Mouse (Mus musculus) liver, adult 2 months (tissue): Measurements from ENCODE around the gene Strap. TPM values are rescaled to one million over a fixed set of nuclear protein-coding genes. Genes with fewer than 3 reads are reported as not detected.
A peak's percentile ranks its signal among the peaks of the same experiment; 100 is the strongest.

Experiments used
- DNase-seq: peaks from one replicate; pipeline ENCODE4 v3.0.0-alpha.2; 2011; ENCODE audit warnings: low read depth, low spot score; ENCODE audit errors: extremely low read depth
- H3K27ac ChIP-seq: fragments of 200-500 bp; replicated peaks from 2 replicates; pipeline ENCODE4 v1.5.1; 2012; ENCODE audit warnings: low read depth, mild to moderate bottlenecking, control low read depth, inconsistent platforms, low read length; ENCODE audit not compliant: insufficient read depth
- H3K27me3 ChIP-seq: fragments of 200-500 bp; 2 replicates; pipeline ENCODE4 v1.6.1; 2012; ENCODE audit warnings: mild to moderate bottlenecking, moderate library complexity, low read length, inconsistent platforms; ENCODE audit not compliant: control insufficient read depth, insufficient read depth
- H3K36me3 ChIP-seq: fragments of 200-500 bp; 2 replicates; pipeline ENCODE4 v1.6.1; 2012; ENCODE audit warnings: low read length, inconsistent platforms; ENCODE audit not compliant: control insufficient read depth, insufficient read depth
- H3K4me1 ChIP-seq: fragments of 200-500 bp; 2 replicates; pipeline ENCODE4 v1.6.1; 2011; ENCODE audit warnings: low read length; ENCODE audit not compliant: control insufficient read depth, insufficient read depth
- H3K4me3 ChIP-seq: fragments of 200-500 bp; 2 replicates; pipeline ENCODE4 v1.5.1; 2011; ENCODE audit warnings: low read depth, mild to moderate bottlenecking, control low read depth, low read length, moderate library complexity; ENCODE audit not compliant: insufficient read depth
- H3K79me2 ChIP-seq: fragments of 200-500 bp; 2 replicates; pipeline ENCODE4 v1.6.1; 2012; ENCODE audit warnings: inconsistent platforms, mild to moderate bottlenecking, low read length, moderate library complexity; ENCODE audit not compliant: control insufficient read depth, insufficient read depth
- H3K9ac ChIP-seq: fragments of 200-500 bp; 2 replicates; pipeline ENCODE4 v1.6.1; 2012; ENCODE audit warnings: low read depth, mild to moderate bottlenecking, control low read depth, inconsistent platforms, low read length
- CTCF ChIP-seq: fragments of 200-500 bp; IDR thresholded peaks from 2 replicates; pipeline ENCODE4 v1.5.1; 2011; ENCODE audit warnings: low read depth, low read length, control low read depth
- POLR2A ChIP-seq: fragments of 200-500 bp; IDR thresholded peaks from 2 replicates; pipeline ENCODE4 v1.6.1; 2011; ENCODE audit warnings: low read length, control low read depth; ENCODE audit not compliant: insufficient read depth; ENCODE audit errors: extremely low read depth
- WGBS: fragments of 180-500 bp; shearing (Covaris S2); methylation state at CpG from one replicate; pipeline ENCODE4 v1.1.7; 2018; 5-methylcytosine and 5-hydroxymethylcytosine counted together
- polyA plus RNA-seq: library from polyadenylated mRNA; depleted of rRNA; stranded (reverse); fragments of >200 nt; gene quantifications from 2 replicates; pipeline ENCODE4 v1.2.3, GENCODE M21; 2012
- total RNA-seq: library from RNA; depleted of rRNA; stranded (reverse); fragments of >200 nt; gene quantifications from 2 replicates; pipeline ENCODE4 v1.2.3, GENCODE M21; 2014

Strap gene
- total and polyA plus RNA-seq, 2 experiments = 26.8 to 47.1 TPM

DNA sequence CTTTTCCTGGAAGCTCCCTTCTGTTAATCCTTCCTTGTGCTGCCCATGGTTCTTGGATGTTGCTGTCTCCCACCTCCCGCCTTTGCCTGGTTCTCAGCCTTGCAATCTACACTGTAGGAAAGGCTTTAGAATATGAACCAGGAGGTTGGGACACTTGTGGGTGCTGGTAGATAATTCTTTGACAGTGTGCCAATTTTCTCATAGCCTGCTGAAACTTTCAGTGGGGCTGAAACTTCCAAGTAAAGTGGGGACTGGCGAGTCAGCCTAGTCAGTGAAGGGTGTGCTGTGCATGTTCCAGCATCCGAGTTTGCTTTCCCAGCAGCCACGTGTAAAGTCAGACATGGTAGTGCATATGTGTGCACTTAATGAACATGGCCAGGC lies 17.4 kb downstream of the Strap start:
- DNase-seq = no peak
- Histone ChIP-seq H3K27ac (peak overlapping the region; percentile 83), H3K9ac (peak overlapping the region; percentile 38; the same call in 1 of the 2 replicates), H3K36me3 (peaks cover 21% of the 10 kb centered on the region), H3K79me2 (peaks cover 4% of the 10 kb centered on the region; the same call in 1 of the 2 replicates), H3K4me1 (peaks cover 13% of the 10 kb centered on the region), H3K4me3 (no peak overlapping the region), H3K27me3 (no peaks in the 10 kb centered on the region)
- TF ChIP-seq POLR2A (no peak), CTCF (no peak)
- WGBS = 42% methylated on average over 4 of the region's 4 CpGs

- Histone ChIP-seq H3K4me3 (peak within 1 kb of the TSS; percentile 80), H3K9ac (peak within 1 kb of the TSS; percentile 88), H3K27me3 (no peaks in the 10 kb centered on the region), H3K27ac (peak within 1 kb of the TSS; percentile 85), H3K79me2 (peaks cover 4% of the 10 kb centered on the region; the same call in 1 of the 2 replicates), H3K36me3 (peaks cover 12% of the 10 kb centered on the region), H3K4me1 (peaks cover 26% of the 10 kb centered on the region)
- 13% methylated on average over 26 of the region's 26 CpGs for WGBS
- peak; percentile 88 for DNase-seq
- peak; percentile 92 for TF ChIP-seq POLR2A
- no peak for TF ChIP-seq CTCF
Measured at GRCm38 (mm10) chr6:137754056-137754856, 19.4 kb downstream of the Strap start, which contains the start of gene Dera. Dera (plus strand) TSS chr6:137754546.

DNA sequence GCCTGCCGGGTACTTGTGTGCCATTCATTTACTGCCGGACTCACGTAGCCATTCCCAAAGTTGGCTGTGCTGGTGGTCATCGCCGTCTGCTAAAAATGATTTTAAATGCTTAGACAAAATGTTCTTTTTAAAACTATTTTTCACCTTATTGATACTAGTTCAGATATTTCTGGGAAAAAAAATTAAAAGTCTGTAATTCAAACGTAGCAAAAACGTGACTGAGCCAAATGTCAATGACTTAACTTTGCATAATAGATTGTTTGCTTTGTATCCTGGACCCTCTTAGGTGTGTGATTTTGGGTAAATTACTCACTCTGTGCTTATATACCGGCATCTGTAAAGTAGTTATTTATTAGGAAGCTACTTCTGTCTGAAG lies 20.0 kb downstream of the Strap start:
- Histone ChIP-seq H3K36me3 (peaks cover 6% of the 10 kb centered on the region), H3K9ac (peak overlapping the region; percentile 88), H3K4me3 (peak overlapping the region; percentile 80), H3K4me1 (peaks cover 26% of the 10 kb centered on the region), H3K27me3 (no peaks in the 10 kb centered on the region), H3K79me2 (peaks cover 6% of the 10 kb centered on the region; the same call in 1 of the 2 replicates), H3K27ac (peak overlapping the region; percentile 85)
- WGBS = under 1% methylated on average over 8 of the region's 8 CpGs
- DNase-seq = no peak
- TF ChIP-seq CTCF = no peak
- TF ChIP-seq POLR2A = no peak

DNA sequence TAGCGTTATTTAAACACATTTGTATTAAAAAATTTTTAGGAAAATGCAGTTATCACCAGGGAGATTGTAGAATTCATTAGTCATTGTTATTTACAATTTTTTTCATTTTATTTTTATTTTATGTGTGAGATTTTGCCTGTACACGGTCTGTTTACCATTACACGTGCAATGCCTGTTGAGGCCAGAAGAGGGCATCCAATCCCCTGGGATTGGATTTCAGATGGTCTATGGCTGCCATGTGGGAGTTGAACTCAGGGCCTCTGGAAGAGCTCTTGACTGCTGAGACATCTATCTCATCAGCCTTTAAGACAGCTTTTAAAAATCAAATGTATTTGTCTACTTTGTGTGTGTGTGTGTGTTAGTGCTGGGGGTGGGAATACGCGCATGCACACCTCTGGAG lies 21.4 kb downstream of the Strap start:
- Histone ChIP-seq H3K9ac (no peak overlapping the region), H3K4me1 (peaks cover 21% of the 10 kb centered on the region), H3K27ac (no peak overlapping the region), H3K4me3 (no peak overlapping the region), H3K27me3 (no peaks in the 10 kb centered on the region), H3K79me2 (peaks cover 8% of the 10 kb centered on the region; the same call in 1 of the 2 replicates), H3K36me3 (0 out of 2 replicates have a peak, but pooled peaks cover 2% of the 10 kb centered on the region)
- TF ChIP-seq POLR2A (no peak), CTCF (peak; percentile 65)
- DNase-seq = peak; percentile 31
- 59% methylated on average over 5 of the region's 5 CpGs for WGBS

DNA sequence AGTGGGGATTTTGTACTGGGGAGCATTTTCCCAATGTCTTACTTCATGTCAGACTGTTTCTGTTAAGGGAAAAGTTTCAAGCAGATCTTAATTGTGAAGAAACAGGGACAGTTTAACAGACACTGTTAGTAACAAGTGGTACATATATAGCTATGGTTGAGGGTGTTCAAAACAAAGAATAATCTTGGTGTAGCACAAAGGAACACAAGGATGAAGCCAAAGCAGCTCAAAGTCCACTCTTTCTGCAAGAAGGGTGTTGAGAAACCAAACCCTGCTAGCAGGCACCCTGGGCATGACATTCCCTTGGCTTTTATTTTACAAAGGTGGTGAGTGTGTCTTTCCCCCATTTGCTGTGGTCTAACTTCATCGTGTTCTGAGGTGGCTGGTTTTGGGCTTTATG lies 23.0 kb downstream of the Strap start:
- peak; percentile 74 for DNase-seq
- WGBS = 70% methylated on average over 1 of the region's 1 CpGs

DNA sequence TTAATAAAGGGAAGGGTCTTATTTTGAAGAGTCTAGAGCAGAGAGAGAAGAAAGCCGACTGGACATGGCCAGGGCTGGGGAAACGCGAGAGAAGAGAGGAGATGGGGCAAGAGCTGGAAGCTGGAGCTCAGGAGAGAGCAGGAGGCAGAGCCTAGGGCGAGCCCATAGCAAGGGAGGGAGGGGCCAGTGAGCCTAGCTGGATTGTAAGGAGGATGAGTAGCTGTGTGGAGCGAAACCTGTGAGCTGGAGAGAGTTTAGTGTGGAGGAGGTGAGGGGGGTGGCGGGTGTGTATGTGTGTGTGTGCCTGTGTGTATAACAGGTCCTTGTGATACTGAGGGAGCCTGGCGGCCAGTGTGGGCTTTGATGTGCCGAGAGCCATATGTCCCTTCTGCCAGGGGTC lies 24.8 kb downstream of the Strap start:
- Histone ChIP-seq H3K9ac (no peak overlapping the region), H3K79me2 (peaks cover 30% of the 10 kb centered on the region), H3K4me3 (no peak overlapping the region), H3K36me3 (0 out of 2 replicates have a peak, but pooled peaks cover 2% of the 10 kb centered on the region), H3K27me3 (no peaks in the 10 kb centered on the region), H3K4me1 (peaks cover 15% of the 10 kb centered on the region), H3K27ac (no peak overlapping the region)
- no peak for DNase-seq
- WGBS = 62% methylated on average over 8 of the region's 8 CpGs
- TF ChIP-seq POLR2A (no peak), CTCF (no peak)

More for the DNA sequence above, 23.0 kb downstream of the Strap start:
- TF ChIP-seq POLR2A = no peak
- no peak for TF ChIP-seq CTCF
- H3K79me2 ChIP-seq = peaks cover 18% of the 10 kb centered on the region; the same call in 1 of the 2 replicates
- H3K27ac ChIP-seq = peak overlapping the region; percentile 37
- H3K9ac ChIP-seq = no peak overlapping the region
- H3K4me3 ChIP-seq = no peak overlapping the region
- 0 out of 2 replicates have a peak, but pooled peaks cover 2% of the 10 kb centered on the region for H3K36me3 ChIP-seq
- no peaks in the 10 kb centered on the region for H3K27me3 ChIP-seq
- peaks cover 14% of the 10 kb centered on the region for H3K4me1 ChIP-seq
